Mouse (Mus musculus): ENCODE results near the gene Papss2. TPM values are rescaled to one million over a fixed set of nuclear protein-coding genes. Genes with fewer than 3 reads are reported as not detected.

The Papss2 gene
- polyA plus RNA-seq (2014; fragmentation: Illumina TruSeq; extraction: RNeasy Lipid Tissue Mini Kit (QIAGEN cat#74804); ENCODE audit: low read depth, low replicate concordance), result 22.5 TPM

DNA sequence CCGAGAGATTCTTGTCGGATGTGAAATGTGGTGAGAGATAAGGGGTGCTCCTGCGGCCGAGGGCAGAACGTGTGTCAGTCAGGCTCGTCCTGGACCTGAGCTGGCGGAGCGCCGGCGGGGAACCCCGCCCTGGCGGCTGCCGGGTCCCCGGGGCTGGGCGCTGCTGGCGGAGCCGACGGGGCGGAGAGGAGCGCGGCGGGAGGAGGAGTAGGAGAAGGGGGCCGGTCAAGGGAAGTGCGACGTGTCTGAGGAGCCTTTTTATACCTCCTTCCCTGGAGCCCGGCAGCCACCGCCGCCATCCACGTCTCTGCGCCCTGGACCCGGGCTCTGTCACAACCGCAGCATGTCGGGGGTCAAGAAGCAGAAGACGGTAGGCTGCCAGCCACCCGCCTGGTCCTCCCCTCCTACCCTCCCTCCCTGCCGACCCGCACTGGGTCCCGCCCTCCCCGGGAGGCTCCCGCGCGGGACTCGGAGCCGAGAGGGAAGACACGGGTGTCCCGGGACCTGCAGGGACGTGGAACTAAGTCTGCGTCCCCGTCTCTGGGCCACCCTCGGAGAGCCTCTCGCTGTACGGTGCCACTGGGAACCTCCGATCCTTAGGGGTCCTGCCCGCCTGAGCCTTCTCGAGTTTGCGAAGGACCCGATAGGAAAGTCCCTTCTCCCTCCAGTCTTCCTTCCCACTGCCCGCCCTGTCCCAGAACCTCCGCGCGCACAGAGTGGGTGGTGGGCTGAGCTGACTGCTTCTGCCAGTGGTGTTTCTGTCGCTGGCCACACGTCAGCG lies at the start of gene Papss2:
Gene Papss2, plus strand, starts transcription at position 285 of the 781 bp plus-strand sequence.

Other genes starting within 250 kb of the Papss2 start
- 55.2 TPM for gene Sgms1, start 206.1 kb upstream of the Papss2 start, polyA plus RNA-seq (2014; fragmentation: Illumina TruSeq; extraction: RNeasy Lipid Tissue Mini Kit (QIAGEN cat#74804); ENCODE audit: low read depth, low replicate concordance)
- gene Rpl9-ps6, start 129.2 kb upstream of the Papss2 start, polyA plus RNA-seq (2014; fragmentation: Illumina TruSeq; extraction: RNeasy Lipid Tissue Mini Kit (QIAGEN cat#74804); ENCODE audit: low read depth, low replicate concordance), result 39.8 TPM
- 23.4 TPM for gene Minpp1, start 110.0 kb upstream of the Papss2 start, polyA plus RNA-seq (2014; fragmentation: Illumina TruSeq; extraction: RNeasy Lipid Tissue Mini Kit (QIAGEN cat#74804); ENCODE audit: low read depth, low replicate concordance)
- gene Atad1, start 144.0 kb downstream of the Papss2 start, polyA plus RNA-seq (2014; fragmentation: Illumina TruSeq; extraction: RNeasy Lipid Tissue Mini Kit (QIAGEN cat#74804); ENCODE audit: low read depth, low replicate concordance), result 52.4 TPM
- 35.2 TPM for gene Pten, start 161.7 kb downstream of the Papss2 start, polyA plus RNA-seq (2014; fragmentation: Illumina TruSeq; extraction: RNeasy Lipid Tissue Mini Kit (QIAGEN cat#74804); ENCODE audit: low read depth, low replicate concordance)